Comparison of ENCODE assay signal across 9 mouse cellular contexts in genomic region chr8:3803091-3803490, GRCm38 (mm10). TPM values are rescaled to one million over a fixed set of nuclear protein-coding genes. Genes with fewer than 3 reads are reported as not detected.
DNase-seq lines count a peak whose midpoint lies in the region; ATAC-seq lines count a peak whose summit lies in the region.
"Had no signal": no experiment of that assay in that cellular context is flagged by ENCODE, and none has a peak within 500 bp of the region (broad histone marks: within the 10 kb centered on the region; RNA-seq: fewer than 3 reads in every experiment).

No protein-coding gene starts in this region.

- H3K4me1 ChIP-seq in kidney, embryonic 16.5 days (ENCODE audit: insufficient read depth, low read length) = no peaks in the 10 kb centered on the region

- H3K4me2 ChIP-seq in kidney, embryonic 16.5 days (replicated peaks; ENCODE audit: low read depth, low read length) = no peak overlapping the region

- H3K9me3 ChIP-seq in kidney, embryonic 16.5 days (ENCODE audit: low read length) = peaks cover 15% of the 10 kb centered on the region

- peak; percentile 16 for DNase-seq in kidney, adult 18-20 months
- DNase-seq in R1 (ENCODE audit: low read depth, low spot score) = peak; percentile 81
- DNase-seq in cerebellum, postnatal 14 days = peak; percentile 16 to 28
- peak; percentile 36 to 62 for DNase-seq in kidney, postnatal 4 days
- peak; percentile 28 for DNase-seq in ovary, postnatal 36 days (ENCODE audit: low spot score)
- DNase-seq in Muller cell, postnatal 12 days (ENCODE audit: inconsistent ontology term) = no peak
- DNase-seq in frontal cortex, postnatal 25 days (ENCODE audit: low spot score in 2 of 2) = no peak

- no peak for ATAC-seq in kidney, embryonic 16.5 days (ENCODE audit: low FRiP score, low TSS enrichment)

- no peak overlapping the region for H3K27ac ChIP-seq in kidney, embryonic 16.5 days (ENCODE audit: low read length)

- no peak overlapping the region for H3K9ac ChIP-seq in kidney, embryonic 16.5 days (replicated peaks; ENCODE audit: low read length)

- H3K36me3 ChIP-seq in kidney, embryonic 16.5 days (ENCODE audit: insufficient read depth, low read length) = no peaks in the 10 kb centered on the region

- H3K27me3 ChIP-seq in kidney, embryonic 16.5 days (ENCODE audit: insufficient read depth, low read length) = no peaks in the 10 kb centered on the region

- no peak overlapping the region for H3K4me3 ChIP-seq in kidney, embryonic 16.5 days (ENCODE audit: low read length)

- 85% methylated on average over 14 of the region's 14 CpGs for WGBS in kidney, embryonic 16.5 days

RNA-seq across cellular contexts. Expression of gene Cd209e, which starts 51.0 kb away (rescaled TPM):
- polyA plus RNA-seq in kidney, embryonic 16.5 days (2015; fragmentation: Nextera tagmentation; extraction: Ambion mirVana) = not detected in 2 replicates
- polyA plus RNA-seq: limb, embryonic 14.5 days had no signal

RNA-seq across cellular contexts. Expression of gene Cd209a, which starts 54.3 kb away (rescaled TPM):
- not detected in 2 replicates for polyA plus RNA-seq in kidney, embryonic 16.5 days (2015; fragmentation: Nextera tagmentation; extraction: Ambion mirVana)

Comparison
In these comparisons a context has a peak if more than half of its experiments do, and no peak if none do; other contexts are left out.
1. DNase-seq: peak in kidney, adult 18-20 months (single experiment), R1 (single experiment), cerebellum, postnatal 14 days (2 of 2), kidney, postnatal 4 days (2 of 2) and ovary, postnatal 36 days (single experiment); none in Muller cell, postnatal 12 days (single experiment) and frontal cortex, postnatal 25 days (0 of 2).